Mouse (Mus musculus) ovary, adult 18-20 months (tissue): ENCODE results near the gene Ube2cbp.

Experiments
- DNase-seq: peaks from one replicate; pipeline ENCODE4 v3.0.0; 2022; ENCODE audit warnings: low spot score, mixed read lengths

Ube2cbp gene

DNA sequence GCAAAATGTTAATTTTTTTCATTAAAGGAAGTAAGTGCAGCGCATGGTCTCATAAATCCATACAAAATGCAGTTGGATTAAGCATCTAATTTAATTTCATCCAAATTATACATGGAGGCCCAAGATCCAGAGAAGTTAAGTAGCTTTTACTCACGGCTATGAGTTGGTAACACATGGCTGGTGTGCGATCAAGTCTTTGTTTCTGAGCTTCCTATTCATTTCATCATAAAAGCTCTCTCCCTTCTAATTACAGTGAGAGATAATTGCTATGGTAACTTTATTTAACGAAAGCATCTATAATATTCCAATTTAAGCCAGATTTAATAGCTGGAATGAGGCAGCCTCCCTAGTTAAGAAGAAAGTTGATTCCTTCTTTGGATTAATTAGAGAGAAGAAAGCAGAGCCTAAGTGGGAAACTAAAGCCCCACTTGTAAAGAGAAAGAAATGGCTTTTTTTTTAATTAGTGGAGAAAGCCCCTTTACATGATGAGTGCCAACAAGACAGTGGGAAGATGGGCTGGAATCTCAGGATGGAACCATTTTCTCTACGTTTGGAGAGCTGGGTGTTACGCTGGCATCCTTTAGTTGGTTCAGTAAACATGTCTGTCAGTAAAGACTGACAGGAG is 145.1 kb downstream of the Ube2cbp start:
- DNase-seq, result no peak

DNA sequence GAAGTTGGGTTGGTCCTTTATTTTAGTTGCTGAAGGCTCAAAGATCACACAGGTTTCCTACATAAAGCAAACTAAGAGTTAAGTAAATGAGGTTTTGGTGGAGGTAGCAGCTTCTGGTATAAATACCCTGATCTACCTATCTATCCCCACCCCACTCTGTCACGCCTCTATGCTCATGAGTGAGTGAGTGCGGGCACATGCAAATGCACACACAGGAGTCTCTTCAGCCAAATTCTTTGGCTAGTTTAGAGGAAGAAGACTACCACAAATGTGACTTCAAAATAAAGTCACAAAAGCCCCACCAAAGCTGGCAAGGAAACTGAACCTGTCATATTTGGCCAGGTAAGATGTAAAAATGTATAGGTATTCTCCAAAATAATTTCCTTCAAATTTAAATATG is 149.1 kb downstream of the Ube2cbp start:
- no peak for DNase-seq

DNA sequence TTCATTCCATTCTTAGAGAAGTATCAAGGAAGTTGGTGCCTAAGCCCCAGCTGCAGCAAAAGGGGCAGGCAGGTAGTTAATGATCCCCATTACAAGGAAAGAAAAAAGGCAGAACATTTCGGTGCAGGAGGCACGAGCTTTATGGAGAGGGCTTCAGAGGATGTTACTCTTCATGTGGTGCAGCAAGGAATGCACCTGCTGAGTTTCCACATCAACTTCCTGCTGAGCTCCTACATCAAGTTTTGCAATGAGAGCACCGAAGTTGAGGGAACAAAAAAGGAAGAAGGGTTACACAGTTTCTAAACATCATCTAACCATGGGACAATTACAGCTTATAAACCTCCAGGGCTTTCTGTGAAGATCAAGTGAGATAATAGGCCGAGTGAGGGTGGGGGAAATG is 156.1 kb downstream of the Ube2cbp start:
- DNase-seq, result no peak

DNA sequence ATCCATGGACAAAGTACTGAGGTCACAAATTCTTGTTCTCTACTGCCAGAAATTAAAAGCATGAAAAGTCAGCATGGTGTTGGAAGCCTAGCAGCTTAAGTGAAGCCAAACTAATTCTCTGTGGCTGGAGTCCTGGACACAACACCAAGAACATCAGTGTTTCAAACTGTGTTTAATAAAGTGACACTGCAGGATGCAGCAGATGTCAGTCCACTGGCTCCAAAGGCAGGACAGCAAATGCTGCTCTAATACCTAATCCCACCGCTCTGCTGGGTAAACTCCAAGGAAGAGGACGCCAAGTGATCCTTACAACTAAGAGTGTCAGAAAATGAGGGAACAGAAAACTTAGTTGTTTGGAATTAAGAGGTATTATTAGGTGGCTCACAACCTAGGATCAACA is 158.2 kb downstream of the Ube2cbp start:
- DNase-seq, result no peak

DNA sequence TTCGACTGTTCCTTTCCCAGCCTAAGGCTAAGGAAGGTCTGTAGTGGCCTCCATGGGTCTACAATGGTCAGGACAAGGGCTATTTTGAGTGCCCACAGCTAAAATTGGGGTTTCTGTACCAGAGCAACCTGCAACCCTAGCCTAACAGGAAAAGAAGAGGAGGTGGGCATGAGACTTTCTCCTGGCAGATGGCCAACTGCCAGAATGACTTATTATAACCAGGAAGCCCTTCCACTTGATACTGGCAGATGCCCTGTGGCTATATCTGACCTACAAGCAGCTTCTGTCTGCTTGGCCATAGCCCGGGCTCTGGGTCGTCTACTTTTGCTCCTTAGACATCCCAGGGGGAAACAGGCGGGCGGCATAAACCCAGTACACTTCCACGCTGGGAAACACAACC is 163.3 kb downstream of the Ube2cbp start:
- DNase-seq, result no peak

DNA sequence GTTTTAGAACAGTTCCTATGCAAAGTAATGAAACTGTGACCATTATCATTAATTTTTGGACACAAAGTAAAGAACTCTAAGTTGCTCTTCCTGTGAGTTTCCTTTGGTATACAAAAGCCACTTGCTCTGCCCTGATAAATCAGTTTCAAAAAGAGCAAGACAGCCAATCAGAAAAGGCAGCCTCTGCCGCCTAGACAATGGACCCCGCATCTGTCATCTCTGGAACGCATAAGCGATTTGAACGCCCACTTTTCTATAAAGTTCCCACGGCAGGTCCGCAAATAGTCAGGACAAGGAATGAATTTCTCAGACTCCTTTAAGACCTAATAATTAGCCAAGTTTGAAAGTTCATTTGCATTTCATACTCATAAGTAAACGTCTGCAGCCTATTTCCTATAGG is 166.2 kb downstream of the Ube2cbp start:
- DNase-seq, result no peak

DNA sequence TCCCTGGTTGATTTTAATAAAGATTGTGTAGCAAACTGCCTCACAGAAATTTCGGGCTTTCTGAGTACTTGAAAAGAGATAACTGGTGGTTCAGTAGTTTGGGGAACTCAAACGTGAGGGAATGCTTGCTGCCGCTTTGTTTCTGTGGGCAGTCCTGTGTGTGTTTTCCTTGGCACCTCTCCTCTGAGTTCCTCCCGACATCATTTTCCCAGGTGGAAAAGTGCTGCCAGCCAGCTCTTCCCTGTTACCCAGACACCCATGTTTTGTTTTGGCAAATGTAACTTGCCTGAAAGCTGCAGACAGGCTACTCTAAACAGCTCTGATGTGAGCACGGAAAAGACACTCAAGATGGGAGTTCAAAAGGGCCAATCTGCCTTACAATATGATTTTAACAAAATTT is 166.6 kb downstream of the Ube2cbp start:
- DNase-seq, result no peak

DNA sequence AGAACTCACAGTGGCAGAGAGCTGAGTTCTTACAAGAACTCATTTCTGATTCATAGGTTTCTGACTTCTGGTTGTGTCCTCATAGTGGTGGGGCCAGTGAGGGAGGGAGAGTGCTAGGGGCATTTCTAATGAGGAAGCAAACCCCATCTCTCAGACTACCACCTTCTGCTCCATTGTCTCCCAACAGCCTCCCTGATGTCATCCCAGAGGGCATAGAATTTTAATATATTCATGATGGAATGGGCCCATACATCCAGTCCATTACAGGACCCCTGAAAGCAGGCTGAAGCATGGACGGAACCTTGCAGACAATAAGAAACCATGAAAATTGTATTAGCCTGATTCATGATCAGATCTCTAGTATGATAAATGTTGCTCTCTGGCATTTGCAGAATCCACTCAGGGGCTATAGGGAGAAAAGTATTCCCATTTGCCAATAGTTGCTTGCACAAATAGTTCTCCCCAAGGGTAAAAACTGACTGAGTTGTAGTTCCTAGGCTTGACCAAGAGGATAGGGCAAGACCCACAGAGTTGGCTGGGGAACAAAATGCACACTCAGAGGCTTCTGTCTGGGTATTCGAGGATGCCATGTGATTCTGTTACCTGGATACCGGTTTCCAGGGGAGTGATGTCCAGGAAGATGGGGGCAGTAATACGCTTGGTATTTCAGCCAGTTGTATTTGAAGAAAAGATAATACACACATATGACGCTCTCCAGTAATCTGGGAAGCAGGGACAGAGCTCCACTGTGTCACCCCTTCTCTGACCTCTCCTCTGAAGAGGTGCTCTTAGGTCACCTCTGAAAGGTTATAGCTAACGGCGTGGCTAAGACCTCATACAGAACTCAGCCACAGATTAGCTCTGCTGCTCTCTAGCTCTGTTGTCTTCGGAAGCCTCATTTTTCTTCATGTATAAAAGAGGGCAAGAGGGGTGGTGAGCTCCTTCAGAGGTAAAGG is 167.8 kb downstream of the Ube2cbp start:
- DNase-seq, result no peak

DNA sequence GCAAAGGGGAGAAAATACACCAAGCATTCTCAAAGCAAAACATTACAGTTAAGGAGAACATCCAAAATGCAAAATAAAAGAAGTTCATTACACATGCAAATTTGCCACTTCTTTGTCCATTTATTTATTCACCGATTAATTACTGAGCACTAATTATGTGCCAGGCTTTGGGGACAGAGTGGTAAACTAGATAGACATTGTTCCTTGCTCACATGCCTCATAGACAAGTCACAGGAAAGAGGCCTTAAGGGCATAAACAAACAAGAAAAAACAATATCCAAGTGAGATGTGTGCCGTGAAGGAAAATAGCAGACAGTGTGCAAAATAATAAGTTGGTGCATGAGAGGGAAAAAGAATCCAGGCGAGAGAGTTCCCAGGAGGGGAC is 177.2 kb downstream of the Ube2cbp start:
- no peak for DNase-seq

DNA sequence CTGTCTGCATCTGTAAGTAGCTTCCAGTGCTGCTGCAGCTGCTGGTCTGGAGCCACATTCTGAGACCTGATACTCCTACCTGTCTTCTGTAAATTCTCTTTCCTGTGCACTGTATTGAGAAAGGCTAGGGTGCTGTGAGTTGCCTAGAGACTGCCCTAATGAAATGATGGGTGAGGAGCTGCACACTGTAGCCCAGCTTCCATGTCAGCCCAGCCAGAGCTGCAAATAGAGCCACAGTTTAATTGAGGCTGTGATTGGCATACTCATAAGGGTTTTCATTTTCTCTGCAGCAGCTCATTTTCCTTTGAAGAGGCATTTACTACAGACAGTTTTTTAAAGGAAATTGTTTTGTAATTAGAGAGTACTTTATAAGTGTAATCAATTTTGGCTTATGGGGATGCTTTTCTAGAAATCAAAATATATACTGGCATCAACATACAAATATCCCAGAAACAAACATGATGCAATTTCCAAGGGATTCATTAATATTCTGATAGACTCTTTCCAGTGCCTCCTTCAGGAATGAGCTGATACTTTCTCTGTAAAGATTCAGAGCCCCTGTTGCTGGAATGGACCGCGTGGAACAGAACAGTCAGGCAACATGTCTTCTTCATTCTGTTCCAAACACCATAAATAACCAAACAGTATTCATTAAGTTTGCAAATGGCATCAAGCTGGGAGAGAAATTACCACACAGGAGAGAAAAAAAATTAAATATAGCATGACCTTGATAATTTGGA is 177.8 kb downstream of the Ube2cbp start:
- DNase-seq, result no peak

DNA sequence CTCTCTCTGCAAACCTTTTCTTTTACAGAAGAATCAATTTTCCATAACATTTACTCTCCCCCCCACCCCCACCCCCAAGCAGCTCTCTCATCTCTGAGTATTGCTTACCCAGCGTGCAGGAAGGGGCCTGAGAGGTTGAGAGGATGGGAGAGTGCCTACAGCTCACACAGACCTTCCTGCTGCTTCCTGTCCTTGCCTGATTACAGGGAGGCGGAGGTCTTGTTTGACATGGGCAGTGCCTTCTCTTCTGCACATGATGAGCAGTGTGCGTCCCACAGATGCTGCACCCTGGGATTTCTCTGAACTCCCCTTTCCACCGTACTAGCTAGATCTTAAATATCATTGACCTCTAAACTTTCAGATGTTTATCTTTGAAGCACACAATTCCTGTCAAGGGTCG is 182.2 kb downstream of the Ube2cbp start:
- no peak for DNase-seq

DNA sequence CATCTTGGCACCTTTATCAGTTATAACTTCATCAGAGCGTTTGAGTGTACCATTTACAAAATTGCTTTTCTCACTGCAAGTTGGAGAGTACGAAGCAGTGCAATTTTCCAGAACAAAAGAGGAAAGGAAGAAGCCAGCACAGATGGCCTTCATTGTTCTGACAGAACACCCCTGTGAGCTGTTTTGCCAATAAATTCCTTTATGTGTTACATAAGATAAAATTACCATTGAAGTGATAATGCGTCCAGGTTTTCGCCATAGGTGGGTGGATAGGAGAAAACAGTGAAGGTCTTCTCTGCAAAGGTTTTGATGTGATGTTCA is 183.6 kb downstream of the Ube2cbp start:
- DNase-seq, result no peak

DNA sequence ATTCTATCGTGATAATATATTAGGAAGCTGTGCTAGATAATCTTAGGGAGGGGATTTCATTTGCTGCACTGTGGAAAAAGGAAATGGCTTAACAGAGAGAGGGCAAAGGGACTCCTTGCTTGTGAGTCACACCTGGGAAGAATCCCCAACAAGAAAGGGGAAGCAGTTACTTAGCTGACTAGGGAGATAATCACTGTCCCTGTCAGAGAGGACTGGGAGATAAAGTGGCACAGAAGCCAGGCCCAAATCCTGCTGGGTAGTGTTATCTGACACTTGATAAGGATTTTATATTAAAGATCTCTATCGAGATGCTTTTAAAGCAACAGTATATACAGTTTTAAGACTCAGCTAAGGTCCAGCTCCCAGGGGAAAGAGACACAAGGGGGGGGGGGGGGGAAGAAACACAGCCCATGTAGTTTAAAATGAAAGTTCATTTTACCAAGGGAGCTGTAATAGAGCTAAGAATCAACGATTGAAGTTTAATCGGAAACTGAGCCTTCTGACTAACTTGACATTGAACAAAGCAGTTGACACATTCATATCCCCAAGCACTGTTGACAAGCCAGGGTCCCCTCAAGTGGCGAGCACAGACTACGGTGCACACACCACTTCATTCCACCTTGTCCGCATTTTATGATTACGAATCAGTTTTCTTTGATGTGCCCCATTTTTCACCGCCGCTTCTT is 184.1 kb downstream of the Ube2cbp start:
- no peak for DNase-seq

DNA sequence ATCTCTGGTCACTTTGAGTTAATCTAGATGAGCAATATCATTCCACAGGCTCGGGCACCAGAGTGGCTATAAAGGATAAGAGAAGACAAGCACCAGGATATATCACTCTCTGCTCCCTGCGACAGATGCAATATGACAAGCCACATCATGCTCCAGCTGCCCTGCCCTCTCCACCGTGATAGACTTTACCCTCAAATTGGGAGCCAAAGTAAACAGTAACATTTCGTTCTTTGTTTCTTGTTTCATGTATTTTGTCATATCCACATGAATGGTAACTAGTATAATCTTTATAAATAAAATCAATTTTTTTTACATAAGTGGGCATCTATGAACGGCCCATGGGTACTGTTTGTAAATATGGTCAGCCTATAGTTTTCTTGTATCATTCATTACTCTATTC is 195.2 kb downstream of the Ube2cbp start:
- no peak for DNase-seq

DNA sequence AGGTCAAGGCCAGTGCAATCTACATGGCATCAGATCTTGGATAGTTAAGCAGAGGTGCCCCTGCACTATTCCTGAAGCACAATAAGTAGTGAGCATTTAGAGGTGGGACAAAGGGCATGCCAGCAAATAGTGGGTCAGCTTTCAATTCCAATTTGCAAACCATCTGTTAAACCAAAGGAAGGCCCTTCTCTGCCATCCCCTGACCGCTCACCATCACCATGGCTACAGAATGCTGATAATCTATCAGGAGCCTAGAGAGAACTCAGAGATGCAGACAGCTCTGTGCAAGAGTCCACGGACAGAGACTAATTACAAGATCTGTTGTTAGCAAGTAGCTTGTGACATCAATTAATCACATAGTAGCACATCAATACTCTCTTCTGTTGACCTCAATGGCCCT is 198.1 kb downstream of the Ube2cbp start:
- no peak for DNase-seq
